Mouse (Mus musculus): ENCODE measurements at regions not wholly inside any gene's neighbourhood (a gene's known extent, or its start where the extent isn't known, plus 50 kb on each side); places are given as distances from the start of the nearest gene placed in this dataset.

- TF ChIP-seq CHD1 (IDR thresholded peaks at IDR 0.05; ENCODE audit: low read depth, low read length) (no peak), USF1 (IDR thresholded peaks at IDR 0.05; ENCODE audit: low read depth, low read length) (no peak), POLR2A (IDR thresholded peaks at IDR 0.05; ENCODE audit: control insufficient read depth in 1 of 2, insufficient read depth in 1 of 2, low read depth in 1 of 2, low read length in 2 of 2, poor library complexity in 1 of 2) (no peak), CTCF (IDR thresholded peaks at IDR 0.05 in 2 of 3, conservative IDR thresholded peaks at IDR 0.05 in 1 of 3; ENCODE audit: control insufficient read depth in 1 of 3, insufficient read depth in 1 of 3, low read depth in 2 of 3, low read length in 3 of 3, poor library complexity in 1 of 3, severe bottlenecking in 1 of 3) (no peak), CHD2 (IDR thresholded peaks at IDR 0.05; ENCODE audit: low read length) (no peak), POLR2AphosphoS5 (IDR thresholded peaks at IDR 0.05; ENCODE audit: borderline replicate concordance, low read depth, low read length) (no peak), ZC3H11A (IDR thresholded peaks at IDR 0.05; ENCODE audit: low read depth, low read length) (no peak), TCF12 (IDR thresholded peaks at IDR 0.05; ENCODE audit: low read depth, low read length) (no peak), ZNF384 (IDR thresholded peaks at IDR 0.05; ENCODE audit: low read depth, low read length) (no peak), MAZ (IDR thresholded peaks at IDR 0.05; ENCODE audit: low read depth, low read length) (no peak), ELF1 (IDR thresholded peaks at IDR 0.05; ENCODE audit: low read depth, low read length) (no peak), MXI1 (IDR thresholded peaks at IDR 0.05; ENCODE audit: low read depth, low read length) (no peak)
Observed at GRCm38 (mm10) chr12:106460650-106461049, 450.6 kb downstream of the Vrk1 start.
